Mouse (Mus musculus) G1E-ER4 (cell line): ENCODE measurements at regions not wholly inside any gene's neighbourhood (a gene's known extent, or its start where the extent isn't known, plus 50 kb on each side); places are given as distances from the start of the nearest gene placed in this dataset.

ENCODE experiments used
- GATA1 ChIP-seq: IDR thresholded peaks from one replicate; pipeline ENCODE4 v1.8.0; 2012; ENCODE audit warnings: low read length, inconsistent platforms

DNA sequence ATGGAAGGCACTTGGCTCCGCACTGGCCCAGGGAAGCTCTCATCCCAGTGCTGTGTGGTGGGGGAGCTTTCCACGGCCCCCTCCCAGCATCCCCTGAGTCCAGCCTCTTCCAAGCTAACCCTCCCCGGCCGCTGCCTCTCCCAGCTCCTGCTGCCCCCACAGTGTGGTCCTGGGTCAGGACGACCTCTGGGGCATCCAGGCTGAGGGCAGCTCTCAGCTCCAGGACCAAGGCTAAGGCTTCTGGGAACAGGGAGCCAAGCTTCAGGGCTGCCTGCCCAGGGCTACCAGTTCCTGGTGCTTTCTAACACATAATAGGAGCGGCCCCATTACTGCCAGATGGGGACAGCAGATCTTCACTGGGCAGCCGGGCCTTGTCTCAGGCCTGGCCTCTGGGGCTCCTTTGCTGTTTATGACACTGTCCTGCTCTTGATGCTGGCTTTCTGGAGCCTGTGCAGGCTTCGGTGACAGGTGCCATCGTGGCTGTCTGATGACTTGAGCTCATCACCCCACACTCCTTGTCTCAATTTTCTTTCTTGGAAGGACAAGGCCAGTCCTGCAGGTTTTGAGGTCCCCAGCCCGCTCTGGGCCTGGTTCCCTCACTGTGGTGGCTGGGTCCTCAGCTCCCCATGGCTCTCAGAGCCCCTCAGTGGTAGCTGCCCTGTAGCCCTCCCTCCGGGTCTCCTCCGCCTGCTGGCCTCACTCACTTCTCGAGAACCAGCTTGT is 71.2 kb upstream of the Tmem189 start:
- TF ChIP-seq GATA1, result no peak

DNA sequence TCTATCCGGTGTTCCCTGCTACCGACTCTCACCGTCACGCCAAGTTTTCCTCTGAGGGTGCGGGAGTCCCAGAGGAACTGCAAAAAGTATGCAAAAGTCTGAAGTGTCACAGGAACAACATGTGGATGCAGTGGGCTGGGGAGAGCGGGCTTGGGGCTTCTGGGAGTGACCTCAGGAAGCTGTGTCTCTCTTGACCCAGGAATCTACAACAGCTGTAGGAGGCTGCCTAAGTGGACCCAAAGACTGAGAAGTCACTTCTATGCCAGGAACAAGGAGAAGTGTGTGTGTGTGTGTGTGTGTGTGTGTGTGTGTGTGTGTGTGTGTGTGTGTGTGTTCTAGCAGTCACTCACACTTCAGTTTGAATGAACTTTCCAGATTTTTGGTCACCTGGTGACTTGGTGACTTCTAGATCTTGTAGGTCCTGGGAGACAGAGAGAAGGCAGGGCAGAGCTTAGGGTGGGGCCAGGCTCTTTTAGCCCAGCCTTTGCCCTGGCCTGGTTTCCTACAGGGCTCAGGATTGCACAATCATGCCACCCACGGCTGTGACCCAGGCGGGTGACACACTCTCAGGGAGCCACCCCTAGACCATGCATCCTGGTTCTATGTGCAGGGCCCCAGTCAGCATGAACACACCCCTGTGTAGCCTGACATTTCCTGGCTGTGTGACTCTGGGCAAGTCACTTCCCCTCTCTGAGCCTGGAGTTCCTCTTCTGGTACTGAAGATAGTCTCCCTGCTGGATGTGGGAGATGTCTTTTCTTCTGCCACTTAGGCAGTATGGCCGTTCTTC is 70.2 kb upstream of the Tmem189 start:
- TF ChIP-seq GATA1, result no peak

DNA sequence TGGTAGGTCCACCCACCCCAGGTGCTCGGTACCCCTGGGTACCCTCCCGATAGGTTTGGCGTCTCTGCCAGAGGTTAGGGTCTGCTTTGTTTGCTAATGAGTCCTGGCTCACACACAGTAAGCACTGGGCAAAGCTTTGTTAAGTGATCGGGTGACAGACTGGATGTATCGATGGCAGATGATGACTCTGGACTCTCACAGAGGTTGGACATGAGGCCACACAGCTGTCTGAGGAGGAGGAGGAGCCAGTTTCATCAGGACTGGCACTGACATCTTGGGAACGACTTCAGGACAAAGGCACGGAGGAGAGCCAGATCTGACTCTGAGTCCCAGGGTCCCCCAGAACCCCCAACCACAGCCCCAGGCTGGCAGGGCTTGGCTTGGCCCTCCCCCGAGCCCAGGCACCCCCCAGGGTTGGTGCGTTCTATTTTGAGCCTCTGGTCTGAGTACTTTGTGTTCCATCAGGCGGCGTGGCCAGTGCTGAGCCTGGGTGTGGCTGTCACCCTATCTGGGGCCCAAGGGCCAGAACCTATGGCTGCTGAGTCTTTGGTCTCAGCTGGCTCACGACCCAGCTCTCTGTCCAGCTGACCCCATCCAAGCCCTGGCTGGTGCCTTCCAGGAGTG is 67.6 kb upstream of the Tmem189 start:
- no peak for TF ChIP-seq GATA1

- TF ChIP-seq GATA1, result no peak
Measured at GRCm38 (mm10) chr2:167756721-167757120, 67.1 kb upstream of the Tmem189 start.

DNA sequence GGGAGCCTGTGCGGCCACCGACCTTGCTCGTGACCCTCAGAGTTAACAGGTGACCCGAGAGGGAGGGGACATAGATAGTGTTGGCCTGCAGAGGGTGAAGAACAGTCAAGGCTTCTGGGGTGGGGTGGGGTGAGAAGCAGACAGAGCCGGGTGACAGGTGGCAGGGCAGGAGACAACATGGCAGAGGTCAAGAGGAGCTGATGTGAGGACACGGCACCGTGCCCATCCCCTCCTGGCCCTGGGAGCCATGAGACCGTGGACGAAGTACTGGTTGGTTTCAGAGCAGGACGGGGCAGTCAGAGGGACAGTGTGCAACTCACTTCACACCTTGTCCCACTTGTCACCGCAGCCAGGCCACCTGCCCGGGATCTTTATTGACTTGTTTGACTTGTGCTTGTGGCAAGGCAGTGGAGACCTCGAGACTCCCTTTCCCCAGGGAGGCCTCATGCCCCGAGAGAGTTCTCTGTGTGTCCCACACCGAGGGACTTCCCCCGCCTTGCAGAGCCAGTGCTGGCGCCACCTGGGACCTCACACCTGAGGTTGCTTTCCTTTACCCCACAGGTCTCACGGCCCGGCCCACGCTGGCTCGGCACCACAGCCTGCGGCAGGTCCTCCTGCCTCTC is 65.4 kb upstream of the Tmem189 start:
- TF ChIP-seq GATA1, result no peak

DNA sequence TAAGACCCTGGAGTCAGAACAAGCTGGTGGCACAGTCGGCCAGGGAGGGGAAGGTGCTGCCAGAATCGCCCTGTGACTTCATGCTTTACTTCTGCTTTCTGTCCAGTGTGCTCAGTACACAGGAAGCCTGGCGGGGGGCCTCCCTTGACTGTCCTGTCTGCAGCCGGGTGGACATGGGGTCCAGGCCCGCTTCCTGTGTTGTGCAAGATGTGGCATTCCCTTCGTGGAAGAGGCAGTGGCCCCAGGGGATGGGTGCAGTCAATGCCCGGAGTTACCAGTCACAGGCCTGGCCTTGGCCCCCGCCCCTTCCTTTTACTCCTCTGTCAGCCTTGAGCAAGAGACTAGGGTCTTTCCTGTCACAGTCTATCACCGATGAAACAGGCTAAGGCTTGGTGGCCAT is 64.3 kb upstream of the Tmem189 start:
- TF ChIP-seq GATA1, result no peak

DNA sequence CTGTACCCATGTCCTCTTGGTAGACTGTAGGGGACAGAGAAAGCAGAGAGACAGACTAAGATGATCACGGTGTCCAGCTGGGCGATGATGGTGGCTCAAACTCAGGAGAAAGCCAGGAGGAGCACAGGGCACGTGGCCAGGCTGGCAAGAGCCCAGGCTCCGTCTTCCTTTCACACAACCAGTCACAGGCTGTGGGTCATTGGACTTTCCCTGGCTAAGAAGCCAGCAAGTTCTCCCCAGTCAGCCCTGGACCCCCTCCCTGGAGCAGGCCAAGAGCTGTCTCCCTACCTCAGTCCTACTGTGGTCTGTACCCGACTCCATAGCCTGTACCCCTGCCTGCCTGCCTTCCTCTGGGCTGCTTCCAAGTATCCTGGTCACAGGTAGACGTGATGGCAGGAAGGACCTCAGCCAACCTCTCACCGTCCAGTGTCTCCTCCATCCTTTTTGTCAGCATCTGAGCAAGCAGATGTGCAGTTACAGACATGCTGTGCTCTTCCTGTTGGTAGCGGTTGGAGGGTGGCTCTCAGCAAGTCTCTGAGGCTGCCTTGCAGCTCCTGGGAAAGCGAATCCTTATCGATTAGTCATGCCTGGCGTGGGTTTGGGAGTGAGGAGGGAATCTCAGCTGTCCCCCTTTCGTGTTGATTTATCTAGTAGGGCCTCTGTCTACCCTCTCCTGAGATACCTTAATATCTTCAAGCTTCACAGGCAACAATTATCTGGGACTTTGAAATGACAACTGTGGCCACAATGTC is 63.4 kb upstream of the Tmem189 start:
- TF ChIP-seq GATA1, result no peak

- TF ChIP-seq GATA1, result no peak
Measured at GRCm38 (mm10) chr2:167751585-167751984, 62.0 kb upstream of the Tmem189 start.

GRCm38 (mm10) chr2:167748297-167748696 is 58.7 kb upstream of the Tmem189 start:
- no peak for TF ChIP-seq GATA1

- TF ChIP-seq GATA1, result no peak
Measured at GRCm38 (mm10) chr2:167747164-167747843, 57.7 kb upstream of the Tmem189 start.

DNA sequence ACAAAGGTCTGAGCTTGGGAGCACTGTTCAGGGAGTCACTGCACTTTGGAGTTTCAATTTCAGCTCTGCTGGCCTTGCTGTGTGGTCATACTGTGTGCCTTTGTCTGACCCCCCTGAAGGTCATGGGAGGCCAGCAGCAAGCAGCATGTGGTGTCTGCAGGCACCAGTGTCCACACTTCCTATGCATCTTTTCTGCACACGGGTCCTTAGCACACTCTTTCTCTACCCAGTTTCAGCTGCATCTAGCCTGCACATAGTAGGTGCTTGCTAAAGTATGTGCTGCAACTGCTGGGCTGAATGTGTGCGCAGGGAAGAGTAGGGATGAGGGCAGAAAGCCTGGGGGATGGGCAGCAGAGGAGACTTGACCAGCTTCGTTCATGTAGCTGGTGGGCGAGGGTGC is 56.7 kb upstream of the Tmem189 start:
- no peak for TF ChIP-seq GATA1

- TF ChIP-seq GATA1, result no peak
Measured at GRCm38 (mm10) chr2:167745409-167745808, 55.8 kb upstream of the Tmem189 start.

GRCm38 (mm10) chr2:167744080-167744479 is 54.5 kb upstream of the Tmem189 start:
- no peak for TF ChIP-seq GATA1

- TF ChIP-seq GATA1, result no peak
Measured at GRCm38 (mm10) chr2:167742479-167742878, 52.9 kb upstream of the Tmem189 start.
